Mouse (Mus musculus) liver, postnatal 0 days (tissue): ENCODE measurements at regions not wholly inside any gene's neighbourhood (a gene's known extent, or its start where the extent isn't known, plus 50 kb on each side); places are given as distances from the start of the nearest gene placed in this dataset.

Experiments
- CTCF ChIP-seq: sonication (generic); IDR thresholded peaks from 2 replicates; pipeline ENCODE4 v1.5.1; 2016; ENCODE audit warnings: antibody characterized with exemption, low read depth
- EP300 ChIP-seq: IDR thresholded peaks from 2 replicates; pipeline ENCODE4 v1.6.1; 2016; ENCODE audit warnings: antibody characterized with exemption, low read depth, mild to moderate bottlenecking

DNA sequence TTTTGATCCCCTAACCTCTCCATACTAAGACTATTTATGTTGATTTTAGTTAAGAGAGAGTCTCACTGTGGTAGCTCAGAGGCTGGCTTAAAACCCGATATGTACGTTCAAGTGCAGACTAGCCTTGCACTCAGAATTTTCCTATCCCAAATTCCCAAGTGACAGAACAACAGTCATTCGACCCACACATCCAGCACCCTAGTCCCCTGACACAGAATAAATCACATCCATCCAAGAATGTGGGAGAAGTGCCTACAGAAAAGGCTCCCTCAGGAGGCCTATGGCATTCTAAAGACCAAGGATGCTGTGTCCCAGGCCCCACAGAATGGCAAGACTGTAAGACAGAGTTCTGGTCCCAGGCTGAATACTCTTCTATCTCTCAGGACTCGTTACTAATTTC, 55.4 kb upstream of the Exoc6 start:
- no peak for TF ChIP-seq CTCF
- TF ChIP-seq EP300: no peak
